Mouse (Mus musculus) central nervous system, embryonic 14 days (tissue): ENCODE measurements around the gene Rwdd3. TPM values are rescaled to one million over a fixed set of nuclear protein-coding genes. Genes with fewer than 3 reads are reported as not detected.

Experiments used
- polyA plus RNA-seq: library from polyadenylated mRNA; depleted of rRNA; stranded (reverse); fragments of >200 nt; gene quantifications from 2 replicates; pipeline ENCODE4 v1.2.3, GENCODE M21; 2012; rRNA removed

Gene Rwdd3
- 8.6 and 13.0 TPM in 2 replicates for polyA plus RNA-seq

GRCm38 (mm10) chr3:121171243-121171871, at the start of gene Rwdd3:
Gene Rwdd3, minus strand, starts transcription at chr3:121171695.

Other genes starting within 250 kb of the Rwdd3 start
- 1.8 and 2.1 TPM in 2 replicates for gene Tmem56, start 111.4 kb upstream of the Rwdd3 start, polyA plus RNA-seq
- 17.1 and 18.2 TPM in 2 replicates for gene Alg14, start 120.1 kb upstream of the Rwdd3 start, polyA plus RNA-seq